Mouse (Mus musculus) gastrocnemius, adult 18-20 months (tissue): ENCODE measurements around the gene Nr2c1. TPM values are rescaled to one million over a fixed set of nuclear protein-coding genes. Genes with fewer than 3 reads are reported as not detected.

Experiments
- DNase-seq: peaks from one replicate; pipeline ENCODE4 v3.0.0; 2021; ENCODE audit warnings: low spot score
- total RNA-seq, 2 experiments: library from RNA; stranded (reverse); gene quantifications; 2 replicates each; pipeline ENCODE4 v1.2.3; 2021

The Nr2c1 gene
- total RNA-seq, 2 experiments from 2014 or later: 5.6 to 6.3 TPM

GRCm38 (mm10) chr10:94204973-94205372 is 57.1 kb downstream of the Nr2c1 start:
- no peak for DNase-seq

GRCm38 (mm10) chr10:94210718-94211618 is 63.1 kb downstream of the Nr2c1 start:
- DNase-seq: no peak

GRCm38 (mm10) chr10:94211725-94212124 is 63.9 kb downstream of the Nr2c1 start:
- no peak for DNase-seq

- DNase-seq: no peak
Measured at GRCm38 (mm10) chr10:94225026-94225750, 77.4 kb downstream of the Nr2c1 start.

- no peak for DNase-seq
Measured at GRCm38 (mm10) chr10:94230172-94230981, 82.6 kb downstream of the Nr2c1 start.

GRCm38 (mm10) chr10:94231025-94231424 is 83.2 kb downstream of the Nr2c1 start:
- no peak for DNase-seq

GRCm38 (mm10) chr10:94235200-94235599 is 87.4 kb downstream of the Nr2c1 start:
- DNase-seq: no peak

- no peak for DNase-seq
Measured at GRCm38 (mm10) chr10:94241346-94241745, 93.5 kb downstream of the Nr2c1 start.

Other genes with a start within 250 kb of the Nr2c1 start
- gene Vezt, start 112.2 kb upstream of the Nr2c1 start, total RNA-seq: 10 to 100 TPM; 54.1 to 59.7 TPM
- gene Fgd6, start 112.0 kb upstream of the Nr2c1 start, total RNA-seq: 1 to 10 TPM; 2.7 to 3.0 TPM
- 100 to 1,000 TPM; 643 to 673 TPM for gene Ndufa12, start 50.7 kb downstream of the Nr2c1 start, total RNA-seq
- under 1 TPM in 1 of 2 experiments, not detected in 1; 0.32 TPM for gene Gm4792, start 150.7 kb downstream of the Nr2c1 start, total RNA-seq
- gene Tmcc3, start 163.9 kb downstream of the Nr2c1 start, total RNA-seq: 10 to 100 TPM; 19.8 to 21.4 TPM